Mouse (Mus musculus): ENCODE results near the gene Gnptab. TPM values are rescaled to one million over a fixed set of nuclear protein-coding genes. Genes with fewer than 3 reads are reported as not detected.

Gnptab gene
- polyA plus RNA-seq, 1 experiment = 0.57 TPM

GRCm38 (mm10) chr10:88374984-88375383 is 3.9 kb upstream of the Gnptab start:
- H3K9me3 ChIP-seq = no peaks in the 10 kb centered on the region
- no peaks in the 10 kb centered on the region for H3K27me3 ChIP-seq (replicated peaks)
- TF ChIP-seq GATA1 (IDR thresholded peaks at IDR 0.05; ENCODE audit: borderline replicate concordance, low read length) (no peak), FLI1 (IDR thresholded peaks at IDR 0.05; ENCODE audit: low read length) (no peak)
- H3K4me1 ChIP-seq = peaks cover 23% of the 10 kb centered on the region
- H3K36me3 ChIP-seq (replicated peaks; ENCODE audit: low read length) = no peaks in the 10 kb centered on the region
- no peak overlapping the region for H3K4me3 ChIP-seq (replicated peaks)

GRCm38 (mm10) chr10:88376770-88377169 is 2.2 kb upstream of the Gnptab start:
- Histone ChIP-seq H3K27me3 (replicated peaks) (no peaks in the 10 kb centered on the region), H3K4me1 (peaks cover 40% of the 10 kb centered on the region), H3K36me3 (replicated peaks; ENCODE audit: low read length) (no peaks in the 10 kb centered on the region), H3K4me3 (replicated peaks) (peak overlapping the region; percentile 59), H3K9me3 (no peaks in the 10 kb centered on the region)
- no peak for TF ChIP-seq FLI1 (IDR thresholded peaks at IDR 0.05; ENCODE audit: low read length)
- TF ChIP-seq GATA1 (IDR thresholded peaks at IDR 0.05; ENCODE audit: borderline replicate concordance, low read length) = no peak

- H3K27me3 ChIP-seq (replicated peaks) = no peaks in the 10 kb centered on the region
- H3K9me3 ChIP-seq = no peaks in the 10 kb centered on the region
- H3K4me1 ChIP-seq = peaks cover 46% of the 10 kb centered on the region
- H3K4me3 ChIP-seq (replicated peaks) = no peak overlapping the region
- TF ChIP-seq GATA1 (IDR thresholded peaks at IDR 0.05; ENCODE audit: borderline replicate concordance, low read length) = no peak
- TF ChIP-seq FLI1 (IDR thresholded peaks at IDR 0.05; ENCODE audit: low read length) = no peak
- no peaks in the 10 kb centered on the region for H3K36me3 ChIP-seq (replicated peaks; ENCODE audit: low read length)
These were observed 1.3 kb upstream of the Gnptab start for GRCm38 (mm10) chr10:88377666-88378065.

- no peaks in the 10 kb centered on the region for H3K36me3 ChIP-seq (replicated peaks; ENCODE audit: low read length)
- no peaks in the 10 kb centered on the region for H3K9me3 ChIP-seq
- H3K27me3 ChIP-seq (replicated peaks) = no peaks in the 10 kb centered on the region
- H3K4me3 ChIP-seq (replicated peaks) = peak overlapping the region; percentile 99
- no peak for TF ChIP-seq GATA1 (IDR thresholded peaks at IDR 0.05; ENCODE audit: borderline replicate concordance, low read length)
- no peak for TF ChIP-seq FLI1 (IDR thresholded peaks at IDR 0.05; ENCODE audit: low read length)
- peaks cover 57% of the 10 kb centered on the region for H3K4me1 ChIP-seq
These were observed 1.1 kb downstream of the Gnptab start for GRCm38 (mm10) chr10:88380002-88380401.

- Histone ChIP-seq H3K9me3 (no peaks in the 10 kb centered on the region), H3K36me3 (replicated peaks; ENCODE audit: low read length) (no peaks in the 10 kb centered on the region), H3K27me3 (replicated peaks) (no peaks in the 10 kb centered on the region), H3K4me1 (peaks cover 59% of the 10 kb centered on the region), H3K4me3 (replicated peaks) (peak overlapping the region; percentile 99)
- TF ChIP-seq GATA1 (IDR thresholded peaks at IDR 0.05; ENCODE audit: borderline replicate concordance, low read length) (no peak), FLI1 (IDR thresholded peaks at IDR 0.05; ENCODE audit: low read length) (no peak)
These were observed 1.6 kb downstream of the Gnptab start for GRCm38 (mm10) chr10:88380430-88381060.

- Histone ChIP-seq H3K4me3 (replicated peaks) (peak overlapping the region; percentile 30), H3K36me3 (replicated peaks; ENCODE audit: low read length) (no peaks in the 10 kb centered on the region), H3K9me3 (no peaks in the 10 kb centered on the region), H3K27me3 (replicated peaks) (no peaks in the 10 kb centered on the region), H3K4me1 (peaks cover 66% of the 10 kb centered on the region)
- TF ChIP-seq GATA1 (IDR thresholded peaks at IDR 0.05; ENCODE audit: borderline replicate concordance, low read length) (no peak), FLI1 (IDR thresholded peaks at IDR 0.05; ENCODE audit: low read length) (no peak)
These were observed 2.4 kb downstream of the Gnptab start for GRCm38 (mm10) chr10:88381286-88381685.

GRCm38 (mm10) chr10:88382009-88382408 is 3.1 kb downstream of the Gnptab start:
- peaks cover 61% of the 10 kb centered on the region for H3K4me1 ChIP-seq
- no peaks in the 10 kb centered on the region for H3K27me3 ChIP-seq (replicated peaks)
- TF ChIP-seq FLI1 (IDR thresholded peaks at IDR 0.05; ENCODE audit: low read length) (no peak), GATA1 (IDR thresholded peaks at IDR 0.05; ENCODE audit: borderline replicate concordance, low read length) (no peak)
- H3K36me3 ChIP-seq (replicated peaks; ENCODE audit: low read length) = no peaks in the 10 kb centered on the region
- no peaks in the 10 kb centered on the region for H3K9me3 ChIP-seq
- H3K4me3 ChIP-seq (replicated peaks) = no peak overlapping the region

- no peaks in the 10 kb centered on the region for H3K27me3 ChIP-seq (replicated peaks)
- TF ChIP-seq GATA1 (IDR thresholded peaks at IDR 0.05; ENCODE audit: borderline replicate concordance, low read length) (no peak), FLI1 (IDR thresholded peaks at IDR 0.05; ENCODE audit: low read length) (no peak)
- H3K36me3 ChIP-seq (replicated peaks; ENCODE audit: low read length) = no peaks in the 10 kb centered on the region
- H3K4me1 ChIP-seq = peaks cover 58% of the 10 kb centered on the region
- no peaks in the 10 kb centered on the region for H3K9me3 ChIP-seq
- no peak overlapping the region for H3K4me3 ChIP-seq (replicated peaks)
These were observed 4.5 kb downstream of the Gnptab start for GRCm38 (mm10) chr10:88383479-88383878.

- Histone ChIP-seq H3K4me3 (replicated peaks) (no peak overlapping the region), H3K27me3 (replicated peaks) (no peaks in the 10 kb centered on the region), H3K4me1 (peaks cover 59% of the 10 kb centered on the region), H3K36me3 (replicated peaks; ENCODE audit: low read length) (no peaks in the 10 kb centered on the region), H3K9me3 (no peaks in the 10 kb centered on the region)
- no peak for TF ChIP-seq FLI1 (IDR thresholded peaks at IDR 0.05; ENCODE audit: low read length)
- no peak for TF ChIP-seq GATA1 (IDR thresholded peaks at IDR 0.05; ENCODE audit: borderline replicate concordance, low read length)
These were observed 5.1 kb downstream of the Gnptab start for GRCm38 (mm10) chr10:88384081-88384480.

- TF ChIP-seq FLI1 (IDR thresholded peaks at IDR 0.05; ENCODE audit: low read length) = no peak
- TF ChIP-seq GATA1 (IDR thresholded peaks at IDR 0.05; ENCODE audit: borderline replicate concordance, low read length) = no peak
- H3K9me3 ChIP-seq = no peaks in the 10 kb centered on the region
- H3K4me3 ChIP-seq (replicated peaks) = no peak overlapping the region
- no peaks in the 10 kb centered on the region for H3K36me3 ChIP-seq (replicated peaks; ENCODE audit: low read length)
- no peaks in the 10 kb centered on the region for H3K27me3 ChIP-seq (replicated peaks)
- peaks cover 61% of the 10 kb centered on the region for H3K4me1 ChIP-seq
These were observed 6.4 kb downstream of the Gnptab start for GRCm38 (mm10) chr10:88385290-88385689.

Data from megakaryocyte, embryonic 14.5 days (primary cell).